Mouse (Mus musculus): ENCODE measurements around the gene Lig3. TPM values are rescaled to one million over a fixed set of nuclear protein-coding genes. Genes with fewer than 3 reads are reported as not detected.
"Not testable (repeated sequence)": the region's sequence is repeated elsewhere in the genome, so short reads cannot be mapped to it uniquely, and the experiment has no call there.

The Lig3 gene
- polyA plus RNA-seq, 1 experiment from 2014 or later, result 52.9 TPM

- ATAC-seq (ENCODE audit: insufficient read depth, low FRiP score, low TSS enrichment) (no peak), DNase-seq (ENCODE audit: low spot score) (peak; percentile 53)
- Histone ChIP-seq H3K4me1 (ENCODE audit: control insufficient read depth, insufficient read depth, low read length) (no peaks in the 10 kb centered on the region), H3K9me3 (ENCODE audit: control insufficient read depth, low read length) (no peaks in the 10 kb centered on the region), H3K4me2 (ENCODE audit: low read depth) (no peak overlapping the region), H3K9ac (ENCODE audit: low read length) (no peak overlapping the region), H3K27me3 (ENCODE audit: control insufficient read depth, insufficient read depth, low read length) (no peaks in the 10 kb centered on the region), H3K27ac (ENCODE audit: low read depth, low read length) (no peak overlapping the region), H3K36me3 (ENCODE audit: control insufficient read depth, insufficient read depth, low read length) (no peaks in the 10 kb centered on the region), H3K4me3 (ENCODE audit: low read depth, low read length) (no peak overlapping the region)
- WGBS, result 56% methylated on average over 4 of the region's 4 CpGs
Observed at GRCm38 (mm10) chr11:82819350-82819749, 38.4 kb downstream of the Lig3 start.

- ATAC-seq (ENCODE audit: insufficient read depth, low FRiP score, low TSS enrichment), result no peak
- Histone ChIP-seq H3K4me2 (ENCODE audit: low read depth) (no peak overlapping the region), H3K9me3 (ENCODE audit: control insufficient read depth, low read length) (no peaks in the 10 kb centered on the region), H3K4me1 (ENCODE audit: control insufficient read depth, insufficient read depth, low read length) (no peaks in the 10 kb centered on the region), H3K4me3 (ENCODE audit: low read depth, low read length) (no peak overlapping the region), H3K27ac (ENCODE audit: low read depth, low read length) (no peak overlapping the region), H3K9ac (ENCODE audit: low read length) (no peak overlapping the region), H3K27me3 (ENCODE audit: control insufficient read depth, insufficient read depth, low read length) (no peaks in the 10 kb centered on the region), H3K36me3 (ENCODE audit: control insufficient read depth, insufficient read depth, low read length) (no peaks in the 10 kb centered on the region)
- WGBS, result 86% methylated on average over 13 of the region's 13 CpGs
- no peak for DNase-seq (ENCODE audit: low spot score)
Observed at GRCm38 (mm10) chr11:82820788-82821456, 40.0 kb downstream of the Lig3 start.

GRCm38 (mm10) chr11:82826818-82827217 is 45.9 kb downstream of the Lig3 start:
- Histone ChIP-seq H3K27ac (ENCODE audit: low read depth, low read length) (no peak overlapping the region), H3K4me1 (ENCODE audit: control insufficient read depth, insufficient read depth, low read length) (0 out of 2 replicates have a peak, but pooled peaks cover 4% of the 10 kb centered on the region), H3K4me3 (ENCODE audit: low read depth, low read length) (no peak overlapping the region), H3K27me3 (ENCODE audit: control insufficient read depth, insufficient read depth, low read length) (no peaks in the 10 kb centered on the region), H3K9me3 (ENCODE audit: control insufficient read depth, low read length) (no peaks in the 10 kb centered on the region), H3K4me2 (ENCODE audit: low read depth) (no peak overlapping the region), H3K9ac (ENCODE audit: low read length) (no peak overlapping the region), H3K36me3 (ENCODE audit: control insufficient read depth, insufficient read depth, low read length) (no peaks in the 10 kb centered on the region)
- DNase-seq (ENCODE audit: low spot score) (no peak), ATAC-seq (ENCODE audit: insufficient read depth, low FRiP score, low TSS enrichment) (no peak)

- no peaks in the 10 kb centered on the region for H3K36me3 ChIP-seq (ENCODE audit: control insufficient read depth, insufficient read depth, low read length)
- H3K27ac ChIP-seq (ENCODE audit: low read depth, low read length), result no peak overlapping the region
- 20% methylated on average over 10 of the region's 10 CpGs for WGBS
- DNase-seq (ENCODE audit: low spot score) (peak; percentile 37), ATAC-seq (ENCODE audit: insufficient read depth, low FRiP score, low TSS enrichment) (no peak)
- no peak overlapping the region for H3K4me3 ChIP-seq (ENCODE audit: low read depth, low read length)
- H3K9me3 ChIP-seq (ENCODE audit: control insufficient read depth, low read length), result no peaks in the 10 kb centered on the region
- 0 out of 2 replicates have a peak, but pooled peaks cover 8% of the 10 kb centered on the region for H3K4me1 ChIP-seq (ENCODE audit: control insufficient read depth, insufficient read depth, low read length)
- no peaks in the 10 kb centered on the region for H3K27me3 ChIP-seq (ENCODE audit: control insufficient read depth, insufficient read depth, low read length)
- H3K9ac ChIP-seq (ENCODE audit: low read length), result no peak overlapping the region
- 0 out of 2 replicates have a peak overlapping the region, but pooled peaks have one; percentile 2 for H3K4me2 ChIP-seq (ENCODE audit: low read depth)
Observed at GRCm38 (mm10) chr11:82831008-82831893, 50.3 kb downstream of the Lig3 start.

GRCm38 (mm10) chr11:82832402-82832801 is 51.5 kb downstream of the Lig3 start:
- H3K4me1 ChIP-seq (ENCODE audit: control insufficient read depth, insufficient read depth, low read length), result not testable (repeated sequence)
- WGBS, result 82% methylated on average over 10 of the region's 10 CpGs

GRCm38 (mm10) chr11:82833929-82834328 is 53.0 kb downstream of the Lig3 start:
- no peak for ATAC-seq (ENCODE audit: insufficient read depth, low FRiP score, low TSS enrichment)
- no peaks in the 10 kb centered on the region for H3K9me3 ChIP-seq (ENCODE audit: control insufficient read depth, low read length)
- no peak overlapping the region for H3K4me2 ChIP-seq (ENCODE audit: low read depth)
- 73% methylated on average over 8 of the region's 8 CpGs for WGBS
- no peaks in the 10 kb centered on the region for H3K27me3 ChIP-seq (ENCODE audit: control insufficient read depth, insufficient read depth, low read length)
- DNase-seq (ENCODE audit: low spot score), result no peak
- H3K9ac ChIP-seq (ENCODE audit: low read length), result no peak overlapping the region
- H3K36me3 ChIP-seq (ENCODE audit: control insufficient read depth, insufficient read depth, low read length), result no peaks in the 10 kb centered on the region
- H3K4me1 ChIP-seq (ENCODE audit: control insufficient read depth, insufficient read depth, low read length), result peaks cover 18% of the 10 kb centered on the region; the same call in 1 of the 2 replicates
- no peak overlapping the region for H3K4me3 ChIP-seq (ENCODE audit: low read depth, low read length)
- no peak overlapping the region for H3K27ac ChIP-seq (ENCODE audit: low read depth, low read length)

More at GRCm38 (mm10) chr11:82832402-82832801, 51.5 kb downstream of the Lig3 start:
- not testable (repeated sequence) for H3K4me3 ChIP-seq (ENCODE audit: low read depth, low read length); DNase-seq (ENCODE audit: low spot score); ATAC-seq (ENCODE audit: insufficient read depth, low FRiP score, low TSS enrichment); H3K9me3 ChIP-seq (ENCODE audit: control insufficient read depth, low read length); H3K27me3 ChIP-seq (ENCODE audit: control insufficient read depth, insufficient read depth, low read length); H3K27ac ChIP-seq (ENCODE audit: low read depth, low read length); H3K9ac ChIP-seq (ENCODE audit: low read length); H3K36me3 ChIP-seq (ENCODE audit: control insufficient read depth, insufficient read depth, low read length); H3K4me2 ChIP-seq (ENCODE audit: low read depth)

- ATAC-seq (ENCODE audit: insufficient read depth, low FRiP score, low TSS enrichment); H3K9ac ChIP-seq (ENCODE audit: low read length); H3K27ac ChIP-seq (ENCODE audit: low read depth, low read length); H3K4me2 ChIP-seq (ENCODE audit: low read depth); H3K4me3 ChIP-seq (ENCODE audit: low read depth, low read length); H3K9me3 ChIP-seq (ENCODE audit: control insufficient read depth, low read length); H3K27me3 ChIP-seq (ENCODE audit: control insufficient read depth, insufficient read depth, low read length); DNase-seq (ENCODE audit: low spot score); H3K36me3 ChIP-seq (ENCODE audit: control insufficient read depth, insufficient read depth, low read length): not testable (repeated sequence)
- 86% methylated on average over 7 of the region's 7 CpGs for WGBS
- H3K4me1 ChIP-seq (ENCODE audit: control insufficient read depth, insufficient read depth, low read length), result peaks cover 18% of the 10 kb centered on the region; the same call in 1 of the 2 replicates
Observed at GRCm38 (mm10) chr11:82834359-82834758, 53.5 kb downstream of the Lig3 start.

GRCm38 (mm10) chr11:82835616-82836432 is 54.9 kb downstream of the Lig3 start:
- Histone ChIP-seq H3K9ac (ENCODE audit: low read length) (no peak overlapping the region), H3K4me3 (ENCODE audit: low read depth, low read length) (no peak overlapping the region), H3K36me3 (ENCODE audit: control insufficient read depth, insufficient read depth, low read length) (no peaks in the 10 kb centered on the region), H3K4me1 (ENCODE audit: control insufficient read depth, insufficient read depth, low read length) (peaks cover 18% of the 10 kb centered on the region; the same call in 1 of the 2 replicates), H3K27me3 (ENCODE audit: control insufficient read depth, insufficient read depth, low read length) (no peaks in the 10 kb centered on the region), H3K27ac (ENCODE audit: low read depth, low read length) (no peak overlapping the region), H3K4me2 (ENCODE audit: low read depth) (no peak overlapping the region), H3K9me3 (ENCODE audit: control insufficient read depth, low read length) (no peaks in the 10 kb centered on the region)
- 54% methylated on average over 11 of the region's 11 CpGs for WGBS
- ATAC-seq (ENCODE audit: insufficient read depth, low FRiP score, low TSS enrichment) (no peak), DNase-seq (ENCODE audit: low spot score) (no peak)
